Mouse (Mus musculus) ES-E14 (cell line): ENCODE data around the gene Coq8a. TPM values are rescaled to one million over a fixed set of nuclear protein-coding genes. Genes with fewer than 3 reads are reported as not detected.

ENCODE experiments used
- DNase-seq: peaks from one replicate; pipeline ENCODE4 v3.0.0-alpha.2; 2013; ENCODE audit warnings: low read depth, low spot score
- H3K27ac ChIP-seq: 2 replicates; pipeline ENCODE4 v1.5.1; 2012; ENCODE audit warnings: low read depth, mild to moderate bottlenecking, low read length, moderate library complexity, mixed read lengths; ENCODE audit not compliant: poor library complexity, insufficient read depth, severe bottlenecking
- H3K36me3 ChIP-seq: 2 replicates; pipeline ENCODE4 v1.6.1; 2012; ENCODE audit warnings: mild to moderate bottlenecking, low read length, moderate library complexity, mixed read lengths; ENCODE audit not compliant: control insufficient read depth, poor library complexity, insufficient read depth, severe bottlenecking
- H3K4me1 ChIP-seq, 2 experiments: fragments of 150-350 bp in 1 of 2; sonication (generic) in 1 of 2; 2 replicates each; pipeline ENCODE4 v1.6.1; 2012; ENCODE audit warnings: low read length in 2 of 2, mild to moderate bottlenecking in 1 of 2, mixed read lengths in 1 of 2; ENCODE audit not compliant: control insufficient read depth in 2 of 2, insufficient read depth in 2 of 2, poor library complexity in 1 of 2
- H3K4me3 ChIP-seq, 2 experiments: fragments of 150-350 bp in 1 of 2; sonication (generic) in 1 of 2; 2 replicates each; pipeline ENCODE4 v1.5.1; 2012; ENCODE audit warnings: low read length in 2 of 2, low read depth in 1 of 2, mild to moderate bottlenecking in 1 of 2, mixed read lengths in 1 of 2; ENCODE audit not compliant: insufficient read depth in 1 of 2, poor library complexity in 1 of 2, severe bottlenecking in 1 of 2
- H3K9ac ChIP-seq: 2 replicates; pipeline ENCODE4 v1.6.1; 2012; ENCODE audit warnings: low read depth, mild to moderate bottlenecking, low read length, mixed read lengths; ENCODE audit not compliant: poor library complexity, insufficient read depth, severe bottlenecking
- H3K9me3 ChIP-seq: fragments of 150-350 bp; sonication (generic); 2 replicates; pipeline ENCODE4 v1.6.1; 2012; ENCODE audit warnings: low read depth, mild to moderate bottlenecking, low read length; ENCODE audit not compliant: control insufficient read depth, insufficient read depth
- CHD2 ChIP-seq: IDR thresholded peaks from 2 replicates; pipeline ENCODE4 v1.6.1; 2014; ENCODE audit warnings: mild to moderate bottlenecking, low read depth, low read length, inconsistent platforms
- HCFC1 ChIP-seq: IDR thresholded peaks from 2 replicates; pipeline ENCODE4 v1.6.1; 2012; ENCODE audit warnings: low read length, inconsistent platforms, borderline replicate concordance; ENCODE audit not compliant: insufficient read depth
- MAFK ChIP-seq: IDR thresholded peaks from 2 replicates; pipeline ENCODE4 v1.6.1; 2014; ENCODE audit warnings: mild to moderate bottlenecking, low read depth, low read length, inconsistent platforms; ENCODE audit not compliant: insufficient read depth
- ZC3H11A ChIP-seq: IDR thresholded peaks from 2 replicates; pipeline ENCODE4 v1.6.1; 2012; ENCODE audit warnings: low read depth, mild to moderate bottlenecking, inconsistent platforms, low read length, borderline replicate concordance
- ZNF384 ChIP-seq: IDR thresholded peaks from 2 replicates; pipeline ENCODE4 v1.6.1; 2012; ENCODE audit warnings: low read depth, low read length, inconsistent platforms
- in situ Hi-C, 2 experiments: fragments of 600-800 bp; cut with MboI; formaldehyde crosslinking; loops; one replicate each; pipeline ENCODE4 v1.15.1; 2025; ENCODE audit warnings: low sequenced_read_pairs in 2 of 2, inconsistent platforms in 1 of 2; ENCODE audit not compliant: unreplicated experiment in 2 of 2
- total RNA-seq: library from RNA; depleted of rRNA; stranded (reverse); fragments of 300-350 nt; gene quantifications from 2 replicates; pipeline ENCODE4 v1.2.3, GENCODE M21; 2012

Gene Coq8a
- total RNA-seq, 1 experiment, result 8.3 TPM

GRCm38 (mm10) chr1:180166533-180166932 is 32.9 kb downstream of the Coq8a start:
- Histone ChIP-seq H3K9ac (no peak overlapping the region), H3K4me1 (no peaks in the 10 kb centered on the region), H3K9me3 (no peaks in the 10 kb centered on the region), H3K4me3 (no peak overlapping the region), H3K27ac (no peak overlapping the region), H3K36me3 (peaks cover 2% of the 10 kb centered on the region; the same call in 1 of the 2 replicates)
- in situ Hi-C loops, result no loop called here
- TF ChIP-seq ZNF384, result no peak
- no peak for TF ChIP-seq CHD2
- no peak for TF ChIP-seq MAFK
- no peak for TF ChIP-seq ZC3H11A
- no peak for TF ChIP-seq HCFC1
- no peak for DNase-seq

- no peak for TF ChIP-seq CHD2
- TF ChIP-seq HCFC1, result no peak
- TF ChIP-seq ZNF384, result no peak
- TF ChIP-seq MAFK, result no peak
- TF ChIP-seq ZC3H11A, result no peak
- peaks cover 4% of the 10 kb centered on the region; the same call in 1 of the 2 replicates for H3K36me3 ChIP-seq
- H3K9me3 ChIP-seq, result no peaks in the 10 kb centered on the region
- DNase-seq, result no peak
- no peak overlapping the region; the same call in 1 of the 2 replicates for H3K27ac ChIP-seq
- H3K4me1 ChIP-seq, result peaks cover 0 to 2% of the 10 kb centered on the region in 2 experiments; a peak in 1 of 4 replicates
- H3K4me3 ChIP-seq, result no peak overlapping the region
- H3K9ac ChIP-seq, result no peak overlapping the region
- in situ Hi-C loops, result no loop called here
Observed at GRCm38 (mm10) chr1:180162986-180163385, 36.4 kb downstream of the Coq8a start.

- no peak for DNase-seq
- peaks cover 0 to 2% of the 10 kb centered on the region in 2 experiments; a peak in 1 of 4 replicates for H3K4me1 ChIP-seq
- TF ChIP-seq MAFK, result no peak
- no peak for TF ChIP-seq CHD2
- no peak for TF ChIP-seq ZNF384
- TF ChIP-seq ZC3H11A, result no peak
- no peak for TF ChIP-seq HCFC1
- H3K27ac ChIP-seq, result no peak overlapping the region
- H3K4me3 ChIP-seq, result no peak overlapping the region
- H3K9ac ChIP-seq, result no peak overlapping the region
- H3K36me3 ChIP-seq, result peaks cover 2% of the 10 kb centered on the region; the same call in 1 of the 2 replicates
- H3K9me3 ChIP-seq, result no peaks in the 10 kb centered on the region
- in situ Hi-C loops, result no loop called here
Observed at GRCm38 (mm10) chr1:180161566-180162355, 37.6 kb downstream of the Coq8a start.

GRCm38 (mm10) chr1:180161160-180161559 is 38.2 kb downstream of the Coq8a start:
- Histone ChIP-seq H3K36me3 (peaks cover 2% of the 10 kb centered on the region; the same call in 1 of the 2 replicates), H3K9ac (no peak overlapping the region), H3K4me3 (no peak overlapping the region), H3K9me3 (no peaks in the 10 kb centered on the region), H3K4me1 (peaks cover 0 to 2% of the 10 kb centered on the region in 2 experiments; a peak in 1 of 4 replicates), H3K27ac (no peak overlapping the region)
- DNase-seq, result no peak
- in situ Hi-C loops, result no loop called here
- TF ChIP-seq ZC3H11A (no peak), ZNF384 (no peak), CHD2 (no peak), MAFK (no peak), HCFC1 (no peak)
